Mouse (Mus musculus) liver, adult 2 months (tissue): Measurements from ENCODE around the gene Hist1h2br.

ENCODE experiments used
- CTCF ChIP-seq: fragments of 200-500 bp; IDR thresholded peaks from 2 replicates; pipeline ENCODE4 v1.5.1; 2011; ENCODE audit warnings: low read depth, low read length, control low read depth
- POLR2A ChIP-seq: fragments of 200-500 bp; IDR thresholded peaks from 2 replicates; pipeline ENCODE4 v1.6.1; 2011; ENCODE audit warnings: low read length, control low read depth; ENCODE audit not compliant: insufficient read depth; ENCODE audit errors: extremely low read depth

GRCm38 (mm10) chr13:21787760-21788593 is 45.6 kb upstream of the Hist1h2br start:
- TF ChIP-seq CTCF, result no peak
- no peak for TF ChIP-seq POLR2A
